Mouse (Mus musculus) lung, postnatal 25 days (tissue): ENCODE data around the gene Il34.

Experiments used
- DNase-seq: peaks from one replicate; pipeline ENCODE4 v3.0.0; 2022; ENCODE audit warnings: low spot score

The Il34 gene

GRCm38 (mm10) chr8:110708429-110708828 lies 97.3 kb downstream of the Il34 start:
- no peak for DNase-seq

DNA sequence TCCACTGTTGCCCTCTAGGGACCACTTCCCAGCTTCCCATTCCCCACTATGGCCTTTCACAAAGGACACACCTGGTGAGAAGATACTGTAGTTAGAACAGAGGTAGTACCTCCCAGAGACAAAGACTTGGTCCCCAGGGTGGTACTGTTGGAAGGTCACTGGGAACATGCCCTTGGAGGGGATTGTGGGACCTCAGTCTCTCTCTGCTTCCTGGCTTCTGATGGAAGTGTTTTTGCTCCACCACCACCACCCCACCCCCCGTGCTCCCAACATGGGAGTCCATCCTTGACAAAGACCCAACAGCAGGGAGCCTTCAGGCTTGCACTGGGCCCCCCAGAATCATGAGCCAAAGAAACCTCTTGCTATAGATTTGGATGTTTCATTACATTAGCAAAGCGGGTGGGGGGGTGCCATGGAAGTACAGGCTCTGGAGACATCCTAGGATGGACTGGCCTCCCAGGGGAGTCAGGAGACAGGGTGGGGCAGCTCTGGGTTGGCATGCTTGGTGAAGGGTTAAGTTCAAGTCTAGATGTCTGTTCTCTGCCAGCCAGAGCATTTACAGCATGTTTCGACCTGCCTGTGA lies 99.3 kb downstream of the Il34 start:
- DNase-seq = no peak

DNA sequence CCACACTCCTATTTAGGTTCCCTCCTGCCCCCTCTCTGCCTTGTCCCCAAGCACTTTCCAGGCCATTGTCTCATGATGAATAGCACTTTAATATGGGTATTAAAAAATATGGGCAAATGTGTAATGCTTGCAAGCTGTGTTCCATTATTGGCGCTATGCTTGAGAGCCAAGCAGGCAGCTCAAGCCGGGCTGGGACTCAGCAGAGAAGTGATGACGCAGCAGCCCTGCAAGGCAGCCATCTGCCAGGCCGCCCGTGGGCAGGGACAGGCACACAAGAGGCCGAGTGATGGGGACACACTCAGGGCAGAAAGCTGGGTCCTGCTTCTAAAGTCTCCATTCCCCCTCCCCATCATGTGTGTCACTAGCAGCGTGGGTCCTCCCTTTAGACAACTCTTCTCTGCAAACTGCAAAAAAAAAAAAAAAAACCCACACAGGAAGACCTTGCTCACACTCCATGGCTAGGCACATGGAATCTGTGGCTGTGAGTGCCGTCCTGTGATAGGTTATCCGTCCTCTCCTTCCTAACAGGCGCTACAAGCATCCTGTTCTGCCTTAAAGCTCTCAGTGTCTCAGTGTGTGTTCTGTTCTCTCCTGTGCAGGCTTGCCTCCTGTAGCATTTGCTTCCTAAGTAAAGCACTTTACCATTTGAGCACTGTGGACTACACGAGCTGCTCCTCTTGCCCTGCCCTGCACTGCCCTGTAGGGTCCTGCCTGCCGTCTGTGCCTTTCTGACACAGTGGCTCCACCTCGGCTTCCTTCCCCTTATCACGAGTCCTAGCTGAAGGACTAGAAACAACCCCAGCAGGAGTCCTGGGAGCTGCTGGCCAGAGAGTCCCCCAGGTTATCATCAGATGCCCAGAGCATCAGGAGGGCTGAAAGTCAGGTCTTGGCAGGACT lies 100.1 kb downstream of the Il34 start:
- peak; percentile 29 for DNase-seq

DNA sequence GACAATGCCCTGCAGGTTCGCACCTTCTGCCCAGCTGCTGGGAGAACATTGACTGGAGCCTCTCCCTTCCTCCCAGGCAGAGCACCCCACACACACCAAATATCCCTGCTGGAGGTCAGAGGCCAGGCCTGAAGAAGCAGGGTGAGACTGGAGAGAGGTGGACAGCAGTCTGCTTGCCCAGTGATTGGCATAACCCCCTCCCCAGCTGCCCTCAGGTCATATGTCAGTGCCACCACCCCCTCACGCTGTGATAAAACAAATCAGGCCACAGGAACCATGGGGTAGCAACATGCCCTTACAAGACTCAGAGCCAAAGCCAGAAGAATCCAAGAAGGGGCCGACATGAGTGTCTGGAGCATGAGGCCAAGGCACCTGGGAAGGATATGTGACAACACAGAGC lies 101.6 kb downstream of the Il34 start:
- no peak for DNase-seq

DNA sequence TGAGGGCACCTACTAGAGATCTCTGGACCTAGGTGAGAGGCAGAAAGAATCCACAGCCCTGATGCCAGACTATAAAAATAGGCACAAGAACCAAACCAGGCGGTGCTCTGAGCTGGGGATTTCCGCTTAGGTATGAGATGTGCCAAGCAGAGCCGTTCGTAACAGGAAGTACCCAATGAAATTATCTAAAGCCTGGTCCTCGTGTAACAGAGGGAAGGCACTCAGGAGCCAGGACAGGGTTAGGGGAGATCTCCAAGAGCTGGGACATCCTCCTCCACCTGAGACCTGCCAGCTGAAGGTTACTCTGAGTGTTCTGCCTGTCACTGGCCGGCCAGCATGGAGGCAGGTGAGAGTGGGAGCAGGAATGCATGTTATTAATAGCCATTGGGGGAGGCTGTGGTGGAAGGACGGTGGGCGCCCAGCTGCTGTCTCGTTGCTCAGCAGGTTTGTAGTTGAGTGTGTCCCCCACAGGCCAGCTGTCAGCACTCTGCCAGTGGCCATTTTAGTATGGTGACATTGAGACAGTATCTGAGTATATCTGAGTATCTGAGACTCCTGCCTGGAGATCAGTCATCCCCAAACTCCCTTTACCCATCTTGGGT lies 102.2 kb downstream of the Il34 start:
- no peak for DNase-seq

DNA sequence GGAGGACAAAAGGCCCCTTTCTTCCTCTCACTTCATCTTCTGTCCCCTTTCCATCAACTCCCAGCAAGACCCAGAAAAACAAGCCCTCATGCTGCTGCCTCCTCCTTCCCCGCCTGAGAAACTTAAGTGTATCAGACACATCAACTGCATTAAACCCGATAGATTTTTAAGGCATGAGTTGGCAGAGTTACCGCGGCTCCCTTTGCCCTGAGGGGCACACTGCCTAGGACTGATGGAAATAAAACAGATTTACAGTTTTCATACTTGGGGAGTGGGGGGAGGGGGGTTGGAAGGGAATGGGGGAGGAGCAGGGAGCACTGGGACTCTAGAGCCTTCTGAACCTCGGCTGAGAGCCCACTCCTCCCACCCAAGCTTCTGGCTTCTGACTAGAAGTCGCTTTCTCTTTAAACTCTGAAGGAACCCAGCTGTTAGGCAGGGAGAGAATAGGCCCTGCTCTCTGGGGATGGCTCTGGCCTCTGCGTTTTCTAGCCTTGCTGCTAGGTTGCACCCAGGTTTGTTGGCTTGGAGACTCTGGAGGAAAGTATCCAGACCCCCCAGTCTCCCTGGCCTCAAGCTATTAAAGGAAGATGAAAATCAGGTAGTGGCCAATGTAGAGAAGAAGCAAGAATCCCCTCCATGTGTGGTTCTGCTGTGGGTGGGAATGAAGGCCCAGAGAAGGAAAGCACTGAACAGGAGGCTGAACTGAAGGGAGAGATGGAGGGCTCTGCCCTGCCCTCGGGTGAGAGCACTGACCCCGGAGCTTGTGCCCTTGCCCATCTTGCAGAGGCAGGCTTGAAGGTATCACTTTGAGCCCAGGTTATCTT lies 102.9 kb downstream of the Il34 start:
- no peak for DNase-seq

DNA sequence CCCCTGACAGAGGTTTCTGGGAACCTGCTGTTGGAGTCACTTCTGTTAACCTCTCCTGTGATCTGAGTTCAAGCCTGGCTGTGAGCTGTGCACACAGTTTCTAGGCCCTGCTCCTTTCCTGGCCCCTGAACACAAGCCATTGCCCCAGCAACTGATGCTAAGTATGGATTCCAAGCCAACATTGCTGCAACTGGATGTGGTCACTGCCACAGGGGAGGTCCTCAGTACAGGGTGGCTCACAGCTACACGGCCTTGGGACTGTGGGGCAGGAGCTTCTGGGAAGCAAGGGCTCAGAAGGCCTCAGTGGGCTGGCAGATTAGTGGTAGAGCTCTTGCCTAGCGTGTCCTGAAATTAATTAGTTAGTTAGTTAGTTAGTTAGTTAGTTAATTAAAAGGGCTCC lies 105.2 kb downstream of the Il34 start:
- DNase-seq = no peak

DNA sequence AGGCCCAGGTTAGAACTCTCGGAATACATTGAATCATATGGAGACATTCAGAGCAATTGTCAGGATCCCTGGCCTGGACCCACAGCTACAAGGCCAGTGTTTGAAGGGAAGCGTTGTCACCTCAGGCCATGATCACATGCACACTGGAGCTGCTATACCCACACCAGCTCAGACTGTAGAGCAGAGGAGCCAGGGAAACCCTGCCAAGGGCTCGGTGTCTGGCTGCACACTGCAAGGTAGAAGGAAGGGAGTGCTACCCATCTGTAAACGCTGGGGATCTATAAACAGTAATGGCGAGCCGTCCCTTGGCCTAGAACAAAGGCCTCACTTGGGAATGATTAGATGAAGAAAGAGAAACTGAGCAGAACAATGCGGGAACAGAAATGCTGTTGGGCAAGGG lies 106.2 kb downstream of the Il34 start:
- DNase-seq = no peak

GRCm38 (mm10) chr8:110698098-110698497 lies 107.6 kb downstream of the Il34 start:
- no peak for DNase-seq

GRCm38 (mm10) chr8:110697571-110697970 lies 108.2 kb downstream of the Il34 start:
- no peak for DNase-seq

DNA sequence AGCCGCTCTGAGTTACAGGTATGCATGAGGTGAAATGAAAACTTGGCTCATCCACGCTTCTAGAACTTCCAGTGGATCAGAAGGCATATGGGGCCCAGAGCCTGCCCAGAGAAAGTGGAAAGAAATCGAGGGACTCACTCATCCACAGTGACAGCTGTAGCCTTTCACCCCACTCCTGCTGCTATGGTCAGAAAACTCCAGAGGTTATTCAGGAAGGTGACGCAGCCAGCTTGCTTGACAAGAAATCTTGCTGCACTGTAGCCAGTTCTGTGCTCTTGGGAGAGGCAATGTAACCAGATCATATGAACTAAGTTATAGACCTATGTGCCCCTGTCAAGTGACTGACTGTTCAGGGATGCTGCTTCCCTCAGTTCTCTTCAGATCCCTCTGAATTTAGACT lies 109.7 kb downstream of the Il34 start:
- no peak for DNase-seq

DNA sequence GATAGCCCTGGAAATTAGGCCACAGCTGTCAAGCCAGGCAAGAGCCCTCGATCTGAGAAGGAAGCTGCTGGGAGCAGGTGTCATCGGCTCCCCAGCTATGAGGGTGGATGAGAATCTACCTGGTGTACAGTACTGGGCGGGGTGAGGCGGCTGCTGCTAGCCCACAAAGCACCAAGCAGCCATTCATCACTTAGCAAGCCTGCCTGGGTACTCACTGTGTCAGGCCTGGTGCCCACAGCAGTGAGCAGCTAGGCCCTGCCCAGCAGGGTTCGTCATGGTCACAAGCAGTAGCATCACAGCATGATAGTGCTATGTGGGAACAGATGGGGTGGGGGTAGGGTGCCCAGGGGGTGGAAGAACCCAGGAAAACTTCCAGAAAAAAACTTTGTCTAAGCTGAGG lies 110.3 kb downstream of the Il34 start:
- no peak for DNase-seq

DNA sequence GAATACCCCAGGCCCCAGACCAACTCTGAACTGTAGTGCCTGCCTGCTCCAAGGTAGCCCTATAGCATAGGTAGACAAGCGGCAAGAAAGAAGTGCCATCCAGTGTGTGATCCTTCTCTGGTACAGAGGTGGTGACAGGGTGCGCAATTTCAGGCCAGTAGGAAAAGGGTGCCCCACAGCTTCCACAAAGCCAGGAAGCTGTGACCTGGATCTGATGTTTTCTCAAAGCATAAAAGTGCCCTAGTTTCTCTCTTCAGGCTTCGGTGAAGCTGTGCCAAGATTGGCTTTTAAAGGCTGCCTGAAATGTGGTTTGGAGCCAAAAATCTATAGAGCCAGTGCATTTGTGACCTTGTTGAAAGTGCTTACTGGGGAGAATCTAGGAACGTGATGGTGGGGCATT lies 110.9 kb downstream of the Il34 start:
- DNase-seq = no peak

DNA sequence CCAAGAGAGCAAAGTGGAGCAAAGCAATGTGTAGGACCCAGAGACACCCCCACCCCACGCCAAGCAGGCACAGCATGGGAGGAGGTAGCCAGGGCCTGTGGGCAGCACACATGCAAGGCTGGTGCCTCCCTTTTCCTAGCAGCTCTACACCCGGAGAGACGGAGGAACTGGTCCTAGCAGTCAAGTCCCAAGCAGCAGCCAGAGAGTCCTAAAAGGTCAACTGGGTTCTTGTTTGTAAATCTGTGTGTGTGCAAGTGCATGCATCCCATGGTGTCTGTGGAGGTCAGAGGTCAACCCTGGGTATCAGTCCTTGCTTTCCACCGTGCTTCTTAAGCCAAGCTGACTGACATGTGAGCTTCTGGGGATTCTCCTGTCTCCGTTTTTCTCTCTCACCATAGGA lies 111.5 kb downstream of the Il34 start:
- DNase-seq = no peak
